Mouse (Mus musculus) bone marrow, adult 2 months (tissue): ENCODE results near the gene Zfp286.

Experiments
- CTCF ChIP-seq: fragments of 200-500 bp; IDR thresholded peaks from 2 replicates; pipeline ENCODE4 v1.5.1; 2011; ENCODE audit warnings: low read length, control low read depth; ENCODE audit not compliant: control insufficient read depth, insufficient read depth
- POLR2A ChIP-seq: fragments of 200-500 bp; IDR thresholded peaks from 2 replicates; pipeline ENCODE4 v1.6.1; 2011; ENCODE audit warnings: low read depth, mild to moderate bottlenecking, control low read depth, low read length, borderline replicate concordance; ENCODE audit not compliant: control insufficient read depth

GRCm38 (mm10) chr11:62813497-62813896 lies 24.2 kb upstream of the Zfp286 start:
- no peak for TF ChIP-seq CTCF
- no peak for TF ChIP-seq POLR2A
